Mouse (Mus musculus): Measurements from ENCODE around the gene Clns1a.

The Clns1a gene

GRCm38 (mm10) chr7:97696506-97697254, at the start of gene Clns1a:
Gene Clns1a (plus strand): TSS chr7:97696634.
- DNase-seq (ENCODE audit: low spot score): peak; percentile 83

GRCm38 (mm10) chr7:97647656-97648055, 48.8 kb upstream of the Clns1a start:
- DNase-seq (ENCODE audit: low spot score): no peak

DNA sequence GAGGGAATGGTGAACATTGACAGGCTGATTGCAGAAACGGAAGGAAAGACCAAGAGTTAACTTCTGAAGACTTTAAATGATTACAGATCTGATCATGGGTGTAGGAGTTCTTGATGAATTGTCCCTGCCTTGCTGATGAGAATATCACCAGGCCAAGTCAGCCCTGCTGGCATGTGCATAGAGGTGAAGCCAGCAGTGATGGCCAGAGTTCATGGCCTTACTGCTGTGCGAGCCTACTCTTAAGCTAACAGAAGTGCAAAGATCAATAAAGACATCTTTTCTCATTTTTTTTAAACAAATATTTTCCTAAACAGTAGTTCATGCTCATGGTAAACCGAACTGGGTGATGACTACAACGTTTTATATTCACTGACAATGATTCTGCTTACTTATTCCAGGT, 45.7 kb upstream of the Clns1a start:
- DNase-seq (ENCODE audit: low spot score): no peak

DNA sequence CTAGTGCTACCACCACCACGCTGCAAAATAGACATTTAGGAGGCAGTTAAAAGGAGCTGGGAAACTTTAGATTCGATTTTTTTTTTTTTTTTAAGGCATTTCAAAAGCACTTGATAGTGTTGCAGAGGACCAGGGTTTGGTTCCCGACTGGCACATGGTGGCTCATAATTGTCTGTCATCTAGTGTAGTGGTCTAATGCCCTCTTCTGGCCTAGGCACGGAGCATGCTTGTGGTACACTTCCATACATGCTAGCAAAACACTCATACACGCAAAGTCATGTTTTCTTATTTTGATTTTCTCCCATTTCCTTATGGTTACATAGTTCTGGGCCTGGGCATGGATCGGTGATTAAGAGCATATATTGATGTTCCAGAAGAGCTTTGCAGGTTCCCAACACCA, 40.3 kb upstream of the Clns1a start:
- DNase-seq (ENCODE audit: low spot score): no peak

DNA sequence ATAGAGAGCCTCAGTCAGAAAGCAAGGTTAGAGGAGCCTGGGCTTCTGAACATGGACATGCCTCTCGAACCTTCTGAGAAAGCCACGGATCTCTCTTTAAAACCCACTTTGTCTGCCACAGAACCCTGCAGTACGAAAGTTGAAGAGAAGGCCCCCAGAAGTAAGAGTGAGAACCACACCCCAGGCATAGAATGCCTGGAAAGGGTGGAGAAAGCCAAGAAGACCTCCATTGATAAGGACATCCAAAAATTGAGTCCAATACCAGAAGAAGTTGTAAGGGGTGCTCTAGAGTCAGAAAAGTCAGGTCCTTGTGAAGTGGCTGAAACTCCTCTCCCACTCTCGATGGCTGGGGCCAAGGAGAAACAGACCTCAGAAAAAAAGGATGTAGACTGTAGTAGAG, 34.8 kb upstream of the Clns1a start:
- DNase-seq (ENCODE audit: low spot score): no peak

DNA sequence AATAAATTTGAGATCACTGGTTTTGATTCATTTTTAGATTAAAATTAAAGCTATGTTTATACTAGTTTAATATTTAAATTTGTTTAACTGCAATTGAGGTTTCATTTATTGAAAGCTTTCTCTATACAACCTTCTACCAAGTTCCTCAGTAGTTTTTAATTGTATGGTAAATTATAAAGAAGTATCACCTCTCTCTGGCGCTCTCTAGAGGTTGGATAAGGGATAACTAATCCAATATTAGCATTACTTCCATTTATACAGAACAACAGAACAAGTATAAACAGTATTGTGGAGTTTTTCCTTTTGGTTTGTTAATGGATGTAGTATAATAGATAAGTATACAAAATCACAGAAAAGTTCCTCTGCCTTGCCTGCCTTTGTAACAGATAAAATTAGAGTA, 17.2 kb upstream of the Clns1a start:
- no peak for DNase-seq (ENCODE audit: low spot score)

GRCm38 (mm10) chr7:97687831-97688230, 8.6 kb upstream of the Clns1a start:
- no peak for DNase-seq (ENCODE audit: low spot score)

GRCm38 (mm10) chr7:97695441-97695840, 993 bp upstream of the Clns1a start:
- DNase-seq (ENCODE audit: low spot score): no peak

DNA sequence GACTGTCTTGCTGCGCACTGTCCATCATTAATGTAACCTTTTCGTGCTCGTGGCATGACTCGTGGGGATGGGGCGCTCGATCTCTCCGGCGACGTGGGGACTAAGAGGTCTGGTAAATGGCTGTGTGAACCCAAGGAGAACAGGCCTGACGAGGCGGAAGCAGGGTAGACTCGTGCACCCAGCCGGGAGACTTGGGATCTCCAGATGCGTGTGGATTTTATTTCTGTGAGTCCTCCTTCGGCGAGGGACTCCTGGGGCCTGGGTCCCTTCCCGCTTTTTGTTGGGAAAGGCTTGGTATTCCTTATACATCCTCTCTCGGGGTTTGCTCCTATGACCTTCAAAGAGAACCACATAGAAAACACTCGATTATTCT, 315 bp upstream of the Clns1a start:
- DNase-seq (ENCODE audit: low spot score): no peak

- DNase-seq (ENCODE audit: low spot score): no peak
Measured at GRCm38 (mm10) chr7:97700173-97700572, 3.7 kb downstream of the Clns1a start.

DNA sequence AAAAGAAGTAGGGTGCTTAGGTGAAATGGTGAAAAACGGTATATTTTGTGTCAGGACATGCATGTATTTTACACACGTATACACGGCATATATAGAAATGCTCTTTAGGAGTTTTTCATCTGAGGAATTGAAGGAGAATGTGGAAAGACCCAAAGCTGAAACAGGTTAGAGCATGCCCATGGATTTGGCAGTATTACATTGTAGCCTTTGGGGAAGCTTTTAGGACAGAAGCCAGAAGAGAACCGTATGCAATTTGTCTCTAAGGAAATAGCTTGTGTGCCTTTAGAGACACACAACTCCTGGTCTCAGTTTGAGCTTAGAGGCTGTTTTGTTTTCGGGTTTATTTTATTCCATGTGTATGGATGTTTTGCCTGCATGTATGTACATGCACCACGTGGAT, 4.7 kb downstream of the Clns1a start:
- no peak for DNase-seq (ENCODE audit: low spot score)

DNA sequence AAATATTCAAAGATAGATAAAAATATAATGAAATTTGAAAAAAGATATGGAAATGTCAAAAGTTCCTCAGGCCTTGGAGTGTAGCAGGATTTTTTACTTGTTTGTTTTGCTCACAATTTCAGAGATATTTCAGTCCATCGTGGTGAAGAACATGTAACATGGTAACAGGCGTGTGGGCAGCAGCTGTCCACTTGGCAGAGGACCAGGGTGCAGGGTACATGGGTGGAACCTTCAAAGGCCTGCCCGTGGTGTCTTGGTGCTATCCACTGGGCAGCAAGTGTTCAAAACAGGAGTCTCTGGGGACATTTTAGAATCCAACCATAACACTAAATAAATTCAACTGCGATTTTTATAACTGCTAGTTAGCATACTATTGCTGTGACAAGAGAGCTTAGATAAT, 10.7 kb downstream of the Clns1a start:
- DNase-seq (ENCODE audit: low spot score): no peak

DNA sequence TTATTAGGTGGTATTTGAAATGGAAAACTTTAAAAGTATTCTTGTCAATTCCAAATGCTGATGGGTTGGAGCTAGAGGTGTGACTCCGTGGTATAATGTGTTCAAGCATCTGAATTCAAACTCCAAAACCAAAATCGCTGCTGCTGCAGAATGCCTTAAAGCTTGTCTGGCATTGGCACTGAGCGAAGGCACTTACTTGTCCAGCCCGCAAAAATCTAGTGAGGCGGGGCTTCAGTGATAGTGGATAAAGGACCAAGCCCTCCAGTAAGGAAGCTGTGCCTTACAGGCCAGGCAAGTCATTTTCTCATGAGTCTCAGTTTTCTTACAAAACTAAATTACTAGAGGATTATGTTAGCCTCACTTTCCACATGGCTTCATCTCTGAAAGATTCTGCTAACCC, 11.4 kb downstream of the Clns1a start:
- no peak for DNase-seq (ENCODE audit: low spot score)

DNA sequence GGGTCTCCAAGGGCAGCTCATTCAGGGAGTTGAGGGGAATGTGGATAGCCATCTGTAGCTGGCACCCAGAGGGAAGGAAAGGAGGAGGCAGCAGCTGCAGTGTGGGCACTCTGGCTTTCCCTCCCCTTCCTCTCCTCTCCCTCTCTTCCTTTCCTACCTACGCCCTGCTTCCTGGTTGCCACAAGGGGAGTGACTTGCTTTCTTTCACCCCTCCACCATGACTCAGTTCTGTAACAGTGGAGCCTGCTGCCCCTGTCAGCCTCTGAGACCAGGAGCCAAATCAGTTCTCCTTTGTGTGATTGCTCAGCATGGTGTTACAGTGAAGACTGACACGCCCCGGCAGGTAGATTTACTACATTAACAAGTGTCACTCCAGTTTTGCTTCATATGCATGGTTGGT, 12.8 kb downstream of the Clns1a start:
- no peak for DNase-seq (ENCODE audit: low spot score)

DNA sequence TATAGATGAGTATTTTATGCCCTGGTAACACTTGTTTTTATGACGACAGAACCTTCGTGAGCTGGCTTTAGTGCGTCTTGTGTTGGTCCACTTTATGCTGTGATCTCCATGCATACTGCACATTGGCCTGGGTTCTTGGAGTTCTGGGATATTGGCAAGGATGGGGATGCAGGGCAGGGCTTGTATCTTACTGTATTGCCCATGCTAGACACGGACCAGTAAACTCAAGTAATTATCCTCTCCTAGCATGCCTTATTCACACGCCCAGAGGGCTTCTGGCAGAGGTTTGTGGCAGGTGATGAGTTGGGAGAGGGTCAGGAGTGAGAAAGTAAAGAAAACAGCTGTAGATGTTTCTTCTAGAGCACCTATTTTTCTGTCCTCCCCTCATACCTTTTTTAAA, 18.2 kb downstream of the Clns1a start:
- DNase-seq (ENCODE audit: low spot score): no peak

- no peak for DNase-seq (ENCODE audit: low spot score)
Measured at GRCm38 (mm10) chr7:97717326-97717725, 20.9 kb downstream of the Clns1a start.

- DNase-seq (ENCODE audit: low spot score): no peak
Measured at GRCm38 (mm10) chr7:97719078-97719477, 22.6 kb downstream of the Clns1a start.

- DNase-seq (ENCODE audit: low spot score): no peak
Measured at GRCm38 (mm10) chr7:97720109-97720508, 23.7 kb downstream of the Clns1a start.

- DNase-seq (ENCODE audit: low spot score): no peak
Measured at GRCm38 (mm10) chr7:97722278-97722918, 26.0 kb downstream of the Clns1a start.

DNA sequence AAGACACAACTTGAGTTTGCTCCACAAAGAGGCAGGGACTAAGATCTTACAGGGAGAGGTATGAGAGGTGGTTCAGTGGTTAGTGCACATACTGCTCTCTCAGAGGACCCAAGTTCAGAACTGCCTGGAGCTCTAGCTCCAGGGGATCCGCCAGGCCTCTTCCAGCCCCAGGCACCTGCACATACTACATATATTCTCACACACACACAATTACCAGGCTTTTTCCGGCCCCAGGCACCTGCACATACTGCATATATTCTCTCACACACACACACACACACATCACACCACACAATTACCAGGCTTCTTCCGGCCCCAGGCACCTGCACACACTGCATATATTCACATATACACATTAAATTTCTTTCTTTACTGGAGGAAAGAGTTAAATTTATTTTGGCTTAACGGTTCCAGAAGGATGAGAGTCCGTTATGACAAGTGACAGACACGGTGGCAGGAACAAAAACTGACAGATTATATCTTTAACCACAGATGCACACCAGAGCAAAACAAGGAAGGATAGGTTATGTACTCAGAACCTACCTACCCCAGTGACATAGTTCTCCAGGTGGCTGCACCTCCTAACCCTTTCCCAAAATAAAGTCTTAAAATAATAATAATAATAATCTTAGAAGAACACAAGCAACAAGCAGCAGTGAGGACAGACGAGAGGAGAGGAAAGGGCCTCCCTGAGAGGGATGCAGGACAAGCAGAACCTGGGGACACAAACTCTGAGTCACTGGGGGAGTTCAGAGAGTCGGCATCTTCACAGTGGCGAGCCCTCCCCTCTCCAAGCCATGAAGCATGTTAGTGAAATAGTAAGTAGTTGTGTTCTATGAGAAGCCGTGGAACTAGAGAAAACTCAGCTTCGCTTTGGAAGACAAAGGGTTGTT, 27.5 kb downstream of the Clns1a start:
- DNase-seq (ENCODE audit: low spot score): no peak

GRCm38 (mm10) chr7:97725401-97725800, 29.0 kb downstream of the Clns1a start:
- DNase-seq (ENCODE audit: low spot score): no peak

GRCm38 (mm10) chr7:97726080-97726479, 29.6 kb downstream of the Clns1a start:
- DNase-seq (ENCODE audit: low spot score): no peak

DNA sequence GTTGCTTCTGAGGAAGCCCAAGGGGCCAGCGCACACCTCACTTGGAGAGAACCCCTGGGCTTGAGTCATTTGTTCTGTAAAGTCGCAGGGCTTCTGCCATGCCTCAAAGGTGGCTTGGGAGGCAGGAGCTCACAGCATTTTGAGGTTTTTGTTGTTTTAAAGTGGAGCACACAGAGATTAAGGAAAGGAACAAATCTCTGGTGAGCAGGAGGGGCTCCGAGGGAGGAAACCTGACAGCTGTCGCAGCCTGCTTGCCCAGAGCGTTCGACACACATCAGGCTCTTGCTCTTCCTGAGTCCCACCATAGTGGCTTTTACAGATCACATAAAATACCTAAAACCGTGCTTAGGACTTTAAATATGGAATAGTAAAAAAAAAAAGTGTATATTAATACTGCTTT, 30.3 kb downstream of the Clns1a start:
- DNase-seq (ENCODE audit: low spot score): no peak

All from ovary, adult 18-20 months (tissue).